Mouse (Mus musculus): ENCODE measurements around the gene Gm10643.

DNA sequence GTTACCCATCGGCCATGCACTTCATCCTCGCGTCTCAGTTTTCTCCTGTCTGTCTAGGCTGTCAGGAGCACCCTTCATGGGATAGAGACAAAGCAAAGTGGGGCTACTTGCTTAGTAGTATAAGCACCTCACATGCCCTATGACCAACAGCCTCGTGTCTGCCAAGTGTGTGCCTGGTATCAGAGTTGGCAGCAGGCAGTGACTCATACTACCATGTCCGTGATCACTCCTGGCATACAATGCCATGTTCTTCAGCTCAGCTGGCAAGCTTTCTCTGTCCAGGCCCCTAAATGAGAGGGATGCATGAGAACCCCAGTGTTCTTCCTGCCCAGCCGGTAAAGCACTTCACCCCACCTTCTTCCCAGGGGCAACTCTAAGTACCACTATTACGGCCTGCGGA lies 25.6 kb upstream of the Gm10643 start:
- no peak for TF ChIP-seq CTCF (IDR thresholded peaks at IDR 0.05; ENCODE audit: control insufficient read depth, insufficient read depth, insufficient read length)
- no peak for TF ChIP-seq USF1 (IDR thresholded peaks at IDR 0.05; ENCODE audit: low read depth)
- no peak for TF ChIP-seq FOSL1 (IDR thresholded peaks at IDR 0.05; ENCODE audit: insufficient read depth, low read length, poor library complexity, severe bottlenecking)
- no peak for TF ChIP-seq MAX (IDR thresholded peaks at IDR 0.05)
- no peak for TF ChIP-seq MYOG (IDR thresholded peaks at IDR 0.05; ENCODE audit: control insufficient read depth, extremely low read depth, insufficient read length)
- no peak for TF ChIP-seq CEBPB (IDR thresholded peaks at IDR 0.05; ENCODE audit: low read depth)
- TF ChIP-seq MYOD1 (IDR thresholded peaks at IDR 0.05; ENCODE audit: control insufficient read depth, insufficient read length, low read depth) = no peak

All from C2C12 (cell line).